Mouse (Mus musculus) frontal cortex, postnatal 14 days (tissue): ENCODE measurements at regions not wholly inside any gene's neighbourhood (a gene's known extent, or its start where the extent isn't known, plus 50 kb on each side); places are given as distances from the start of the nearest gene placed in this dataset.

ENCODE experiments used
- DNase-seq, 2 experiments: peaks; one replicate each; pipeline ENCODE4 v3.0.0; 2022; ENCODE audit warnings: low spot score in 2 of 2

DNA sequence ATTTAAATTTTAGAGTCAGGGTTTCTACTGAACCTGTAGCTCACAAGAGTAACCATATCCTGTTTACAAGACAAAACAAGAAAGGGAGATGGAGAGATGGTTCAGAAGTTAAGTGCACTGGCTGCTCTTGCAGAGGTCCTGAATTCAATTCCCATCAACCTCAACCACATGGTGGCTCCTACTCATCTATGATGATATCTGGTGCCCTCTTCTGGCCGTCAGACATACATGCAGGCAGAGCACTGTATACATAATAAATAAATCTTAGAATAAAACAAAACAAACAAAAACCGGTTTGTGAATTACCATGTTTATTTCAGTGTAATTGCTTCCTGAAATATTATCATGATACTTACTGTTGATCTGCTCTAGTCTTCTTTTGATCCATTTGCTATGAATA lies 845.4 kb downstream of the Pcdh18 start:
- DNase-seq, result no peak

DNA sequence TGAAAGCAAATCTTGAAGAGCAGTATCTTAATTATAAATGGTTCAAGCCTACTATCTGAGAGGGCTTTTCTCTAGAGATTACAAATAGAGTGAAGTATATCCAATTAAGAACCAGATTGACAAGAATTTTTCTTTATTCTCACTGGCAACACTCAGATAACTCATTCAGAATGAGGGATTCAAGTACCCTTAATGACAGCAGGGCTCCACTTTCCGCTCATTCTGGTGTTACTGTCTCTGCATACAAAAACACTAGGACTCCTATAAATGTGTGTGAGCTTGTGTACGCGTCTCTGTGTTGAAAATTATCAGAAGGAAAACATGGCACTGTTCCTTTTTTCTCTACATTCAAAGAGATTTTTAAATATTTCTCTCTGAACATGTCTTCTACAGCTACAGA lies 866.7 kb downstream of the Pcdh18 start:
- DNase-seq, result no peak

DNA sequence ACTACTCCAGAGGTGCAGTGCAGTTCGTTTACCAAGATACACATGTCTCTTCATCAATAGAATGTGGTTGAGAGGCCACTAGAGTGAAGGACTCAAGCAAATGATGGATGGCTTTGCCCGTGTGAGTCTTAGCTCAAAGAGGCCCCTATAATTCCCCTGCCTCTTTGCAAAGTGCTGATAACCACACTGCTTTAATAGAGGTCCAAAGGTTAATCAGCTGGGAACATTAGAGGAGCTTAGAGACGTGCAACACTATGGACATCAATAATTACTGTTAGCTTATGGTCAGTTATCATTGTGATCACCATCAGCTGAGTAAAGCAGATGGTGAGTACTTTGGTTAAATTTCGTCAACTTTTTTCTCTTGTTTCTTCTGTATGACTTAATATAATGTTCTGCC lies 869.2 kb downstream of the Pcdh18 start:
- no peak for DNase-seq

DNA sequence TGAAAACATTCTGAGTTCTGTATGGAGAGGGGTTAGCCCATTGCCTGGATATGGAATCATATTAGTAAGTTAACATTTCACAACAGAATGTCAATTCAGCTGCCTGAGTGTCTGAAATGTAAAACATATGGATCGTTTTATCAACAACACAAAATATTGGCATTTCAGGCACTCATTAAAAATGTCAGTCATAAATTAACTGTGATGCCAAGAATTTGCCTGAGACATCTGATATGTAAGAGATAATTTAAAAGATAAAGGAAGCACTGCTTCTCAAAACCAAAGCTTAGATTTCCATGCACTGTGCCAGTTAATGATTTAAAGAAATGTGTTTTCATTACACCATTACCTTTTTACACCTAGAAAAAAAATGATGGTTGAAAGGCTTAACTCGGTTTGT lies 887.6 kb downstream of the Pcdh18 start:
- no peak for DNase-seq

DNA sequence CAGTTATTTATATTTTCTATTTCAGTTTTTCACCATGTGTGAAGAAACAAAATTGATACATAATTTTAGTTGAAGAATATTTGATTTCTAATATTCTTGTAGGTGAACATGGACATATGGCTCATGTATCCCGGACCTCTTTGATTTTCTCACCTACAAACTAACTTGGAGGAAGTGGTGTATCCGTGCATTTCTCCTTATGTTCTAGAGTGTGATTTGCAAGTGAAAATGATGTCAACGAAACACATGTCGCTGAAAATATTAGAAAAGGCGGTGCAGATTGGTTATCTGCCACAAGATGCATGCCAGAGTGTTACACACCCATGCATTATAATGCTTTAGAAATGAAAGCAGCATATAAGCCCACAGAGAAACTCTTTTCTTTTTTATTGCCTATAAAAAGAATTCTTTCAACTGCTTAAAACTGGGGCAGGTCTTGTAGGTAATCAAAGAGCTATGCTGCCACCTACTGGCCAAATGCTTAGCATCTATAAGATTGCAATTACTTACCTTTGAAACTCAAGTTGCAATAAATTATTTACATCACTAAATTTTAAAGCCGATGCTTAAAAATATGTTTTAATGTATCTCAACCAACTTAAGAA lies 911.0 kb downstream of the Pcdh18 start:
- DNase-seq, result peak; percentile 9 to 63

DNA sequence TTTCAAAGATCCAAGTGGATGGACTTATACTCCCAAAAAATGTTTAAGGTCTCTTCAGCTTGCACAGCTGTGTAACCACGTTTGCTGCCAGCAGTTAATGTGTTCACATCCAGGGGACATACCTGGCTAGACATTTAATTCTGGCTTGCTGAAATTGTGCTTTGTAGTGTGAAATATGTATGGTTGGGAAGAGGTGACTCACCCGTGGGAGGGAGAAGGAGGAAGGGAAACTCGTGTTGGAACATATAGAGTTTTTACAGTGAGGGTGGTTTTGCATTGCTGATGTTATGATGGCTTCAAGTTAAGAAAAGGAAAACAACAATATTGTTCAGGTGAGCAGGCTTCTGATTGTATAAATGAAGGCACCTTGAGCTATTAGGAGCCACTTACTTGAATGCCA lies 916.4 kb downstream of the Pcdh18 start:
- no peak for DNase-seq

DNA sequence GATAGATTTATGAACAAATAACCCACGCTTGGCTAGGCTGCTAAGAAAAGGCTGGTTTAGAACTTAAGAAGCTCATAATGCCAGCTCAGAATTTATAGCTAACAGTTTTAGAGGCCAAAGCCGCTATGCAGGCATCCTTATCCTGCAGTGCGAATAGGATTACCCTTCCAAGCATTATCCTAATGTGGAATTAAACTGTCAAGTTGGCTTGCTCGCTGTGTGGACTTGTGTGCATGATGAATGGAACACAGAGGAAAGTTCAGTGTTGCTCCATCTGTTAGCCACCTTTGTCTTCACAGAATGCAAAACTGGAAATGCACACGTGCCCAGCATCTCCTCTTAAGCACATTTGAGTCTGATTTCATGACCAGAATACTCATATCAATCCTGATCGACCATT lies 933.8 kb downstream of the Pcdh18 start:
- DNase-seq, result no peak

DNA sequence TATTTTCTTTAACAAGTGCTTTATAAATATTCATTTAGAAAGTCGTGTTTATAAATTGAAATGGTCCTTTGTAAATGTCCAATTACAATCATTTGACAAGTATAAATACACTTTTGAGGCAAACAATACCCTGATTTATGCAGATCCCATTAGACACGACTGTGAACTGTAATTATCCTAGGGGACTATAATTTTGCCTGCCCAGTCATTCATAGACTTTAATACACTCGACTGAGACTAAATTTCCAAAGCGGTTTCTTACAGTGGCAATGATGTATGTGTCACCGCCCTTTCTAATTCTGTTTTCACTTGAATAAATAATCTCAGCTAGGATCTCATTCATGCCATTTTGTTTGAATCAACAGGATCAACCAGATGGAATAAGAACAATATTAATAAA lies 952.7 kb downstream of the Pcdh18 start:
- no peak for DNase-seq

DNA sequence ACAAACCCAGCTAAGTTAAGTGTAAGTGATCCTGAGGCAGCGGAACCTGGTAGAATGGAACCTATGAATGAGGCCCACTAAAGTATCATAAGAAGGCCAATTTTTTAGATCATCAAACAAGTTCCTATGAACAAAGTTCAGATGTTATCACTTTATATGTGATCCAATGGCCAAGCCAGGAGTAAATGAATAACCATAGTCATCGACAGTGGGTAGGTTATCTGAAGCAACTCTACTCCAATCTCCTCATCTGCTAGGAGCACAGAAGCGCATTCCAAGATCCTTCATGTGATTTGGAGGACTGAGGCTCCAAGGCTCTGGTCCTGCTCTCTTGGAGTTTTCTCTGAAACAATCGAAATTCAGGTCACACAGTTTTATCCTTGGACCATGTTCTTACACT lies 985.4 kb downstream of the Pcdh18 start:
- no peak for DNase-seq
